Mouse (Mus musculus): ENCODE results near the gene Tnrc6c.

DNA sequence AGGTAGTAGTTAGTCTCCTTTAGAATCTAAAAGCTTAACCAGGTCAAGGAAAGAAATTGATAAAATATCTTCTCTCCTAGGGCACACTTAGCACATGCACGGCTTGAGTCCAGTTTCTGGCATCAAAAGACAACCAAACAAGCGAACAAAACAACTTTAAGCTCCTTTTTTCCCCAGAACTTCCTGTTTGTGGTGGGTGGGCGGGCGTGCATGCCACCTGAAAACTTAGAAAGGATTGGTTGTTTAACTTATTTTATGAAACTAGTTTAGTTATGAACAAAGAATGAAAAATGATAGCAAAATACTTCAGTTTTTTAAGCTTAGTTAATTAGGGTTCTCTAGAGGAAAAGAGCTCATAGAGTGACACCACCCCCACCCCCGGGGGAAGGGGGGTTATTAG is 17.5 kb downstream of the Tnrc6c start:
- no peak for TF ChIP-seq CTCF (IDR thresholded peaks at IDR 0.05; ENCODE audit: borderline replicate concordance, insufficient read depth, low read depth, low read length)
- no peak for TF ChIP-seq POLR2A (IDR thresholded peaks at IDR 0.05; ENCODE audit: borderline replicate concordance, insufficient read depth, low read length)
